Mouse (Mus musculus): ENCODE results near the gene Hist1h3g. TPM values are rescaled to one million over a fixed set of nuclear protein-coding genes. Genes with fewer than 3 reads are reported as not detected.
"Not testable (repeated sequence)": the region's sequence is repeated elsewhere in the genome, so short reads cannot be mapped to it uniquely, and the experiment has no call there.

Gene Hist1h3g
- polyA plus RNA-seq, 1 experiment from 2014 or later: 1.6 TPM

DNA sequence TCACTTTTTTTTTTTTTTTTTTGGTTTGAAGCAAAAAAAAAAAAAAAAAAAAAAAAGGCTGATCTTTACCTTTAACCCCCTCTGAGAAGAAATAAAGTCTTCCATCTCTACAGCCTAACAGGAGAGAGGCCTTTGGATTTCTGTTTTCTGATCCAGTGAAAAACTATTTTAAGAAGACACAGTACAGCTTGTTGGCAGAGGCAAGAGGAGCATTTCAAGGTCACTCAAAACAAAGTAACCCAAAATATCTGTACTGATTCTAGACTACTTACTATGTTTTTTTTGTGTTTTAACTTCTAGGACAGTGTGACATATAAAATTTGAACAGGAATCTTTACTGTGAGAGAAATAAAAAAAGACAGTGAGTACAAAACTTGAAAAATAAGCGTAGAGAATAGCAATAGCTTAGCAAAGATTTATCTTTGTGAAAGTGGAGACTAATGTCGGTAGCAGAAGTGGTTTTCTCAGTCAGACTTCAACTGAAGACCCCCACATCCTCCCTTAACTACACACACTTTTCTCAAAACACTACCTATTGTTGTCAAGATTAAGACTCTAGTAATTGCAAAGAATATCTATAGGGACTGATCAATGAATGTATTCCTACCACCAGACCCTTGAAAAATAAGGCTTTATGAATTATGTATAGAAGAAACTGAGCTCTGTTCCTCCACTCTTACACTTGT, 5.6 kb upstream of the Hist1h3g start:
- WGBS: 18% methylated on average over 2 of the region's 2 CpGs
- Histone ChIP-seq H3K9me3 (replicated peaks) (no peaks in the 10 kb centered on the region), H3K36me3 (no peaks in the 10 kb centered on the region), H3K4me3 (peak overlapping the region; percentile 56), H3K9ac (peak overlapping the region; percentile 59), H3K27ac (peak overlapping the region; percentile 92), H3K4me1 (replicated peaks) (peaks cover 45% of the 10 kb centered on the region), H3K4me2 (peak overlapping the region; percentile 79), H3K27me3 (no peaks in the 10 kb centered on the region)
- no peak for ATAC-seq (replicated peaks; ENCODE audit: insufficient number of reproducible peaks, insufficient read depth, low FRiP score, low read depth)

DNA sequence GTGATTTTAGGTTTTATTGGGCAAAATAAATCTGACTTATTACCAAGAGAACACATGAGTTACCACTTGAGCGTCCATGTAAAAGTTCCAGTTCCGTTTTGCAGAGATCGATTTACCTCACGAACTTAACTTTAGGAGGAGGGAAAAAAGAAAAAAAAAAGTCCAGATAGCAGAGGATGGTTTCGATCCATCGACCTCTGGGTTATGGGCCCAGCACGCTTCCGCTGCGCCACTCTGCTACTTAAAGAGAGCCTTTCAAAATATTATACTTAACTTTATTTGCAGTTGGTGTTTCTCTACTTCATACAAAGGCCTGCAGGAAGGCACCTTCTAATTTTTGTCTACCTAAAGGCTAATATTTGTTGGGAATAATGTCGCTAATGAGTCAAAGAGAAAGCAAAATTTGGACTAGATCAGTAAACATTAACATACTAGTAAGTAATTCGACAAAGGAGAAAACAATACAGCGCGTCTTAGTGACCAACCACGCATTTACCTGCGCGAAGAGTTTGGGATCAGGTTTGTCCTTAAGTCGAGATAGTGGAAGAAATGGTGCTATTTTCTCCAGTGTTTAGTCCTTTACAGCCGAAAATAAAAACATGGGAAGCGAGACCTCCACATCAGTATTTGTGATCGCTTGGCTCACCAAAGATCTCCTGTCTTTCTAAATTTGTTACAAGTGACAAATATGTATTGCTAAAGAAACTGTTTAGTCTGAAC, 4.9 kb upstream of the Hist1h3g start:
- Histone ChIP-seq H3K9ac (peak overlapping the region; percentile 59), H3K4me1 (replicated peaks) (peaks cover 44% of the 10 kb centered on the region), H3K36me3 (no peaks in the 10 kb centered on the region), H3K27me3 (no peaks in the 10 kb centered on the region), H3K4me3 (peak overlapping the region; percentile 56), H3K9me3 (replicated peaks) (no peaks in the 10 kb centered on the region), H3K27ac (peak overlapping the region; percentile 92), H3K4me2 (peak overlapping the region; percentile 79)
- under 1% methylated on average over 20 of the region's 20 CpGs for WGBS
- no peak for ATAC-seq (replicated peaks; ENCODE audit: insufficient number of reproducible peaks, insufficient read depth, low FRiP score, low read depth)

DNA sequence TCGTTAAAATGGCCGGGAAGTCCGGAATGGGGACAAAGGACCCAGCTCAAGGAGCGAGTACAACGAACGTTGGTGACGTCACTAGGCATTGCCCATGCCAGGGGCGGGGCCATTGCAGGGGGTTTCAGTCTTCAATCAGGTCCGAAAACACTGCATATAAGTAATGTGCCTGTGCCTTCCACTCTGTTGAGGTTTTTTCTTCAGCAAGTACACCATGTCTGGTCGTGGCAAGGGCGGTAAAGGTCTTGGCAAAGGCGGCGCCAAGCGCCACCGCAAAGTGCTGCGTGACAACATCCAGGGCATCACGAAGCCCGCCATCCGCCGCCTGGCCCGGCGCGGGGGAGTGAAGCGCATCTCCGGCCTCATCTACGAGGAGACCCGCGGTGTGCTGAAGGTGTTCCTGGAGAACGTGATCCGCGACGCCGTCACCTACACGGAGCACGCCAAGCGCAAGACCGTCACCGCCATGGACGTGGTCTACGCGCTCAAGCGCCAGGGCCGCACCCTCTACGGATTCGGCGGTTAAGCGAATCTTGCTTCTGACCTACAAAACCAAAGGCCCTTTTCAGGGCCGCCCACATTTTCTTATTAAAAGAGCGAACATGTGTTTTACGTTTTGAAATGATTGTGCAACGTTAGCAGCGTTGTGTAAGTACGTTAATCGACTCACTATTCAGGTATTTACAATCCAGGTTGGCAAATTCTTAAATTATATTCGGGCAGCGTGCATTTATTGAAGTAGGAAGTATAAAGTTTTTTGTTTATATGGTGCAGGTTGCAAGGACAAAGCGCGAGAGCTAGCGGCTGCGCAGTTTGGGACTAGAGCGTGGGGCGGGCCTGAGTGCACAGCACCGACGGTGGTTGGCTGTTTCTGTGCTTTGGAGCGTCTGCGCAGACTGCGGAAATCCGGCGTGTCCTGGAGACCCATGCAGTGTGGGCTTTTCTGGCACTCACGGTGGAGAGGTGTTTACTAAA, 4.0 kb upstream of the Hist1h3g start, which contains the start of gene Hist1h4h:
Gene Hist1h4h (plus strand): TSS at position 150 of the 975 bp plus-strand sequence.
- no peaks in the 10 kb centered on the region for H3K9me3 ChIP-seq (replicated peaks)
- ATAC-seq (replicated peaks; ENCODE audit: insufficient number of reproducible peaks, insufficient read depth, low FRiP score, low read depth): peak; percentile 84
- peak within 1 kb of the TSS; percentile 59 for H3K9ac ChIP-seq
- H3K4me1 ChIP-seq (replicated peaks): peaks cover 42% of the 10 kb centered on the region
- H3K27me3 ChIP-seq: no peaks in the 10 kb centered on the region
- no peaks in the 10 kb centered on the region for H3K36me3 ChIP-seq
- peak within 1 kb of the TSS; percentile 79 for H3K4me2 ChIP-seq
- peak within 1 kb of the TSS; percentile 56 for H3K4me3 ChIP-seq
- under 1% methylated on average over 60 of the region's 70 CpGs for WGBS
- peak within 1 kb of the TSS; percentile 92 for H3K27ac ChIP-seq

DNA sequence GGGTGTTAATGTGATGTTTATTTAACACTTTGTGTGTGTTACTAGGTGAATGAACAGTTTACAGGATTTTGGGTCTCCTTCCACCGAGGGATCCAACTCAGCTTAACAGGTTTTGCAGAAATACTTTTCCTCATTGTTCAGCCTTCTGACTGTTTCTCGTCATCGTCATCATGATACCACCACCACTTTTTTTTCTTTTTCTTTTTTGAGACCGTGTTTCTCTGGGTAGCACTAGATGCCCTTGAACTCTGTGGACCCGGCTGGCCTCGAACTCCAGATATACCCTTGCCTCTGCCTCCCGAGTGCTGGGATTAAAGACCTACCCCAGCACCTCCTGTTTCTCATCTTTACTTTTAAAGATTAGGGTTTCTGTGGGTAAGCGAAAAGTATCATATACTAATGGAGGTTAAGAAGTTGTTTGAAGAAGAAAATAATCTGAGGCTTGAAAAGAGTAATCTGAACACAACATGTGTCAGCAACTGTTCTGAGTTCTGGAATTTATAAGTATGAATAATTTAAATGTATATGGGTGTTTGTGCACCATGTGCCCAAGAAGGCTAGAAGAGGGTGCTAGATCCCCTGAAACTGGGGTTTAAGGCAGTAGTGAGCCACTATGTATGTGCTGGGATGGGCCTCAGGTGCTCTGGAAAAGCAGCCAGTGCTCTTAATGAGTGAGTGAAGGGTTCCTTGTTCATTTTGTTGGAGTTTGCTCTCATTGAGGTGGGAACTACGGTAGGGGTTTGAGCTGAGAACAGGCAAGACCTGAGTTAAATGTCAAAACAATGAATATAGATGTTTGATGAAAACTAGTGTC, 2.8 kb upstream of the Hist1h3g start:
- WGBS: 23% methylated on average over 9 of the region's 9 CpGs
- no peak for ATAC-seq (replicated peaks; ENCODE audit: insufficient number of reproducible peaks, insufficient read depth, low FRiP score, low read depth)

DNA sequence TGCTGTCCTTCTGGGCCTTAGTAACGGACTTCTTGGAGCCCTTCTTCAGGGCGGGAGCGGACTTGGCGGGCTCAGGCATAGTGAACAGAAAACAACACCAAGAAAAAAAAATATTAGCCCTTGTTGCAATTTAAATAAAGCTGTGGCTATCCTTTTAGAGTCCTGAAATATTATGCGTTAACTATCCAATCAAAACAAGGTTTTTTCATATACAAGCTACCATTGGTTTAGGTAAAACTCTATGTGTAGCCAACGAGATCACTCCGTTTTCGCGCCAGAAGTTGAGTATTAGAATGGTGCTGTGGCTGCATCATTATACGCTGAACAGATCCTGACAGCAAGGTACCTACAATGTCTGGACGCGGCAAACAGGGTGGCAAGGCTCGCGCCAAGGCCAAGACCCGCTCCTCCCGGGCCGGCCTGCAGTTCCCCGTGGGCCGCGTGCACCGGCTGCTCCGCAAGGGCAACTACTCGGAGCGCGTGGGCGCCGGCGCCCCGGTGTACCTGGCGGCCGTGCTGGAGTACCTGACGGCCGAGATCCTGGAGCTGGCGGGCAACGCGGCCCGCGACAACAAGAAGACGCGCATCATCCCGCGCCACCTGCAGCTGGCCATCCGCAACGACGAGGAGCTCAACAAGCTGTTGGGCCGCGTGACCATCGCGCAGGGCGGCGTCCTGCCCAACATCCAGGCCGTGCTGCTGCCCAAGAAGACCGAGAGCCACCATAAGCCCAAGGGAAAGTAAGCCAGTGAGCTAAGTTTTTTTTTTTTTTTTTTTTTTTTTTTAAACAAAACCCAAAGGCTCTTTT, 1.5 kb upstream of the Hist1h3g start, which contains the start of gene Hist1h2af:
Gene Hist1h2af (plus strand): TSS at position 347 of the 808 bp plus-strand sequence.
- peak within 1 kb of the TSS; percentile 79 for H3K4me2 ChIP-seq
- peak within 1 kb of the TSS; percentile 92 for H3K27ac ChIP-seq
- peaks cover 39% of the 10 kb centered on the region for H3K4me1 ChIP-seq (replicated peaks)
- WGBS: under 1% methylated on average over 25 of the region's 53 CpGs
- not testable (repeated sequence) for H3K27me3 ChIP-seq; H3K9me3 ChIP-seq (replicated peaks); ATAC-seq (replicated peaks; ENCODE audit: insufficient number of reproducible peaks, insufficient read depth, low FRiP score, low read depth); H3K36me3 ChIP-seq
- peak within 1 kb of the TSS; percentile 59 for H3K9ac ChIP-seq
- H3K4me3 ChIP-seq: peak within 1 kb of the TSS; percentile 56

More for the DNA sequence above, 2.8 kb upstream of the Hist1h3g start:
- H3K27me3 ChIP-seq: no peaks in the 10 kb centered on the region
- no peaks in the 10 kb centered on the region for H3K36me3 ChIP-seq
- H3K4me2 ChIP-seq: peak overlapping the region; percentile 79
- H3K4me1 ChIP-seq (replicated peaks): peaks cover 44% of the 10 kb centered on the region
- peak overlapping the region; percentile 59; the same call in 1 of the 2 replicates for H3K9ac ChIP-seq
- peak overlapping the region; percentile 56 for H3K4me3 ChIP-seq
- H3K9me3 ChIP-seq (replicated peaks): no peaks in the 10 kb centered on the region
- peak overlapping the region; percentile 92 for H3K27ac ChIP-seq

DNA sequence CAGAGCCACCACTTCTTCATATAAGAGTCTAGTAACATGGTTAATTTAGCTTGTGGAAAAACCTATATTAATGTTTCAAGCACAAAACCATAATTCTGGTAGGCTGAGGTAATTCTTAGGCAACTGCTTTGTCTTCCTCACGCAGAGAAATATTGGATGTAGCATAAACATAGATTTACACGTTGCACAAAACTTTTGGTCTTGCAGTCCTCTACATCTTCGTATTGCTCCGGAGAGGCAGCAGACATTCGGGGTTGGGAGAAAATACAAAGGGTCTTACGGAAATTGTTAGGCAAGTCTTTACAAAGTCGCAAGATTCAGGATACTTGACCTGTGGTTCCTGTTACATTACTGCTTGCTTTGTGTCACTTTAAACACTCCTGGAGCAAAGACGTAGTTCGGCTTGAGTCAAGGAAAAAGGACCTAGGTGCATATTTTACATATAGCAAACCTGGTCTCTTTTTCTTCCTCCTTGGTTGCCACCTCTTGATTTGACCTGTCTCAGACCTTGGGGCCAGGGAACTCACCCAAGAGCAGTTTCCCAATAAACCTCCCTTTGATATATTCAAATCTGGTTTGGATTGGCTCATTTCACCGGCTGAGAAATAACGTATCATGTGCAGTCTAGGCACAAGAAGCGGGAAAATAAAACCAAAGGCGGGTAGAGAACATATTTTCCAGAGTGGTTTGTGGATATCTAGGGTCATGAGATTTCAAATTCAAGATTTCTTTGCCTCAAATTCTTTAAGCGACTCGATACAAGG, 672 bp upstream of the Hist1h3g start:
- H3K9me3 ChIP-seq (replicated peaks): no peaks in the 10 kb centered on the region
- peak overlapping the region; percentile 53 for H3K9ac ChIP-seq
- WGBS: 2% methylated on average over 15 of the region's 15 CpGs
- no peak for ATAC-seq (replicated peaks; ENCODE audit: insufficient number of reproducible peaks, insufficient read depth, low FRiP score, low read depth)
- H3K4me1 ChIP-seq (replicated peaks): peaks cover 35% of the 10 kb centered on the region
- H3K27me3 ChIP-seq: no peaks in the 10 kb centered on the region
- peak overlapping the region; percentile 92 for H3K27ac ChIP-seq
- H3K4me2 ChIP-seq: peak overlapping the region; percentile 79
- no peaks in the 10 kb centered on the region for H3K36me3 ChIP-seq
- peak overlapping the region; percentile 56 for H3K4me3 ChIP-seq

DNA sequence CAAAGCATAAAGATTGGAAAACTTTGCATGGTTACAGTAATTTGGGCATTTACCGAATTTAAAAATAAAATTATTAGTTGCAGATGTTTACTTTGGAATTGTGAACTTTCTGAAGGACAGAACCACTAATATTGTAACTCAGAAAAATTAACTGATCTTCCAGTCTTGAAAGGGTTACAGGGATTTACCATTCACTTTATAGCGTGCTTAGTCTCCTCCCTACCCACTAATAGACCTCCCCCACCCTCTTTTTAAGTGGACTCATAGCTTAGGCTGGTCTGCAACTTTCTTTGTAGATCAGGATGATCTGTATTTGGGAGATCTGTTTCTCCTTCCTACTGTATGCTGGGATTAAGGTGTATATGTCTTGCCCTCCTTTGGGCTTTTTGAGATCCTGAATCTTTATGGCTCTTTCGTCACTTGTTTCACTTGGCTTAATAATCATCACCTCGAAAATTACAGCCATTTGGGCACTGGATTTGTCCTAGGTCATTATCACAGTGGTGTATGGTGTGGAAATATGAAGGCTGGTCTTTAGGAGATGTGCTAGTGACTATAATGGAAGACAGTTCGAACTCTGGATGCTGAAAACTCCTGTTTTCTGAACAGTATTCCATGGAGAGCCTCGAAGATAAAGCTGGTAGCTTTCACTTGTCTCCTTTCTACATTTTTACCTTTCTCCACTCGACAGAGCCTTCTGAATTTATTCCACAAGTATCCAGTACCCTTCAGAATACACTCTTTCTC, 1.0 kb downstream of the Hist1h3g start:
- peak overlapping the region; percentile 56 for H3K4me3 ChIP-seq
- H3K9ac ChIP-seq: peak overlapping the region; percentile 56
- H3K36me3 ChIP-seq: no peaks in the 10 kb centered on the region
- WGBS: 21% methylated on average over 7 of the region's 7 CpGs
- H3K27ac ChIP-seq: peak overlapping the region; percentile 42; the same call in 1 of the 2 replicates
- ATAC-seq (replicated peaks; ENCODE audit: insufficient number of reproducible peaks, insufficient read depth, low FRiP score, low read depth): no peak
- H3K9me3 ChIP-seq (replicated peaks): no peaks in the 10 kb centered on the region
- peaks cover 35% of the 10 kb centered on the region for H3K4me1 ChIP-seq (replicated peaks)
- peak overlapping the region; percentile 79 for H3K4me2 ChIP-seq
- no peaks in the 10 kb centered on the region for H3K27me3 ChIP-seq

DNA sequence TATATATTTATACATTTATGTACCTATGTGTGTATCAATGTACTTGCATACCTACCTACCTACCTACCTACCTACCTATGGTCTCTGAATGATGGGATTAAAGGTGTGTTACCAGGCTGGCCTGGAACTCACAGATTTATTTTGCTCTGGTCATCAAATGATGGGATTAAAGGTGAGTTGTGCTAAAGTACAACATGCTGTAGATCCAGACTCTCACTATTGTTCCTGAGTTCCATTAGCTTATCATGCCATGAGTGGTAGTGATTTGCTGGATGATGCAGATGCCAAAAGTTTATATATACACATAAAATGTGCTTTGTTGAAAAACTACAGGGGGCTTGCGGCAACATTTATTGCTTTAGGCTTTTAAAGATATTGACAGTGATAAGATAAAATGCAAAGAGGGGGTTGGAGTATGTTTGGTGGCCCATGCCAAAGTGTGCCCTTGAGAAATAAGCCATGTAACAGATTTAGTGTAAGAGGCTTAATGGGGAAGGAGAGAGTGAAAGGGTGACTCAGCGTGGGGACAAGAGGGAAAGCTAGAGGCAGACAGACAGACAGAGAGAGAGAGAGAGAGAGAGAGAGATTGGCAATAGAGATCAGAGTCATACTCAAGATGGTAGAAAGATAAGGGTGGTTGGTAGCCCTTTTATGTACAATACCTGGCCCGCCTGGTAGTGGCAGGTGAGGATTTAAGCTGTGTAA, 1.9 kb downstream of the Hist1h3g start:
- WGBS: 73% methylated on average over 3 of the region's 3 CpGs
- no peak overlapping the region for H3K27ac ChIP-seq
- H3K27me3 ChIP-seq: no peaks in the 10 kb centered on the region
- no peak overlapping the region for H3K4me3 ChIP-seq
- no peaks in the 10 kb centered on the region for H3K36me3 ChIP-seq
- H3K9me3 ChIP-seq (replicated peaks): no peaks in the 10 kb centered on the region
- no peak overlapping the region for H3K9ac ChIP-seq
- peaks cover 30% of the 10 kb centered on the region for H3K4me1 ChIP-seq (replicated peaks)
- H3K4me2 ChIP-seq: peak overlapping the region; percentile 79; the same call in 1 of the 2 replicates
- no peak for ATAC-seq (replicated peaks; ENCODE audit: insufficient number of reproducible peaks, insufficient read depth, low FRiP score, low read depth)

Data from heart, embryonic 15.5 days (tissue).